Mouse (Mus musculus): Measurements from ENCODE around the gene Bhmt2. TPM values are rescaled to one million over a fixed set of nuclear protein-coding genes. Genes with fewer than 3 reads are reported as not detected.

Gene Bhmt2
- total RNA-seq, 2 experiments from 2014 or later, result not detected

DNA sequence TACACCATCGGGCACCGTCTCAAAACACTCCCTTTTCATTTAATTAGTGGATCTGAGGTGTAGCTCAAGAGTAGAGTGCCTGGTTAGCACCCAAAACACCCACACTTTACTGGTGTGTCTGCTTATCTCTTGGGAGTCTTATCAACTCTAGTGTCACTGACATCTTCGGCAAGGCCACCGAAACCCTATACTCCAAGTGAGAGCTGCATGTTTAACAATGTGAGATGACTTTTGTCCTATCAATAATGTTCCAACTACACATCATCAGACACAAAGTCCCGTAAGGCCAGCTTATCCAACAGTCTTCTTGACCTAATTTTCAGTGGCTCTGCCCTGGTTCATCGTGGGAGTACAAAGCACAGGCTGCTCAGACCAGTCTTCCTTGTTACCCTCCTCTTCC is 20.7 kb downstream of the Bhmt2 start:
- DNase-seq (ENCODE audit: low spot score), result no peak
- intact Hi-C loops (cut with DNase I), result no loop called here

DNA sequence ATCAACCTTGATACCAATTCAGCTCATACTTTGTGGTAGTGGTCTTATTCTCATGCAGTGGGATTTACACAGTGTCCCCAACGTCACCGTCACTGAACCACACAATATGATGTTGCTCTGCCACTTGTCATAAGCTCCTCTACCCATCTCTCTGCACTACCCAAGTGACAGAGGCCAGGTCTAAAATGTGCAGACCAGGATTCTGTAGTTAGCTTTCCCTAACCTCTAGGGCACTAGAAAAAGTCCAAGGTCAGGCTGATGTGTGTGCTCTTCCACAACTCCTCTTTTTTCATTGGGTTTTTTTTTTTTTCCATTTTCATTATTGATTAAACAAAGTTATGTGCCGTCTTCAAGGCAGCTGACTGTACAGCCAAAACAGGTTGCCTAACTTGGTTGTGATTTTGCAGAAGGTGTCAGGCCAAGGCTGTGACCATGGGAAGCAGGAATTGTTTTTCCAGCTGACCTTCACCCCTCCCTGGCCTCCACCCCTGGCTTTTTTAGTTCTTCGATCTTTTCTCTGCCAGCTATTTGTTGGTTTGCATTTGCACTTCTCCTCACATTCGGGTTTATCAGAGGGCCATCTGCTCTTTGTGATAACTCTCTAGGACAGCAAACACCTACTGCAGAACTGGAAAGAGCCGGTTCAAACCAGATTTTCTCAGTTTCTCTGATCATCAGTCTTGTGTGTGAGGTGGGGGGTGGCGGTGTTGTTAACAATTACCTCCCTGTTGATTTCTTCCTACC is 25.5 kb downstream of the Bhmt2 start:
- intact Hi-C loops (cut with DNase I), result no loop called here
- no peak for DNase-seq (ENCODE audit: low spot score)

DNA sequence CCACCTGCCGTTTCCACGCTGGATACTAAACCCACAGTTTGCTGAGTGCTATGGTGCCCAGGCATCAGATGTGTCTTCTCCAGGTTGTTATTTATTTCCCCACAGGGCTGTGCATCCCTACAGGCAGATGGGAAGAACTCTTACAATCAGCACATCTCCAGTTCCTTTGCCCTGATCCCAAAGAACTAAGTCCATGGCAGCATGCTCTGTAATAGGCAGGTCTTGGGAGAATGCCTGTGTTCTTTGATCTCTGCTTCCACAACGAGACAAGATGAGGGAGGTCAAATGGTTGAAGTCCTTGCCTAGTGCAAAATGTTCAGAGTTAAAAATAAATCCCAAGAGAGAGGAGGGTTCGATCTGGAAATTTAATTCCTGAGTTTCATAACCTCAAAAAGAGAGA is 34.5 kb downstream of the Bhmt2 start:
- intact Hi-C loops (cut with DNase I), result no loop called here
- no peak for DNase-seq (ENCODE audit: low spot score)

DNA sequence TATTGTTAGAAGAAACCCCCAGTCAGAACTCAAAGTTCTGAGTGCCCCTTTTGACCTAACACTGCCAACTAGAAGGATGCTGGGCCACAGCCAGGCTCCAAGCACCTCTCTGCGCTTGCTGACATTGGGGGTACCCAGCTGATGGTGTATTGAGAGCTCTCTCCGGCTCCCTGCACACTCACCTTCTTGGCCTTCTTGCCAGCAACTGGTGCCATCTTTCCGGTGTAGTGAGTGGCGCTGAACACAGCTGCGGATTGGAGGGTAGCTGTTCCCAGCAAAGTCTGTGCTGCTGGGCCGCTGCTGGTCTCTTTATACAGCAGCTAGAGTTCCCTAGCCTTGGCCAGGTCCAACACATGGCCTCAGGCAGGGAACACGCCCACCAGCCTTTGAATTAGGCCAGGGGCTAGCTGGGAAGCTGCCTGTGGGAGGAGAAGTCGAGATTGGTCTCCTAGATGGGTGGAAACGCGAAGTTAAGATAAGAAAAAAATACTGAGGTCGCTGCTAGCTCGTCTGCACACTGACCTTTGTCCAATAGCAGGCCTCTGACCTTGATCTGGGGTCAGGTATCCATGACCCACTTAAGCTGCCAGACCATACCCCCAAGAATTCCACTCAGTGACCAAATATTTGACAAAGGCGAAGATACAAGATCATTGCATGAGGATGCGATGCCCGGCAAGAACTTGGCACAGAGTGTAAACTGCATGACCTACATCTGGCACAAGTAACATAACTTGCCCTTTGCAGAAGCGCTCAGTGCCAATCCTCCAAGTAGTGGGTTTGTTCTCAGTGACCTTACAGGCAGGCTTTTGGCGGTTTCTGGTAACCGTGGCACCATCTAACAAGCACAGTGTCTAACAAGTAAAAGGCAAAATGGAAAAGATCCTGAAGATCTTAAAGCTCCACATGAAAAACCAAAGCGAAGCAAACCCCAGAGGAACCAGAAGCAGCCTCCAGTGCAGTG is 36.5 kb downstream of the Bhmt2 start, which contains the start of gene Bhmt:
Gene Bhmt, minus strand, starts transcription at position 680 of the 964 bp plus-strand sequence.
- intact Hi-C loops (cut with DNase I), result no loop called here
- no peak for DNase-seq (ENCODE audit: low spot score)

DNA sequence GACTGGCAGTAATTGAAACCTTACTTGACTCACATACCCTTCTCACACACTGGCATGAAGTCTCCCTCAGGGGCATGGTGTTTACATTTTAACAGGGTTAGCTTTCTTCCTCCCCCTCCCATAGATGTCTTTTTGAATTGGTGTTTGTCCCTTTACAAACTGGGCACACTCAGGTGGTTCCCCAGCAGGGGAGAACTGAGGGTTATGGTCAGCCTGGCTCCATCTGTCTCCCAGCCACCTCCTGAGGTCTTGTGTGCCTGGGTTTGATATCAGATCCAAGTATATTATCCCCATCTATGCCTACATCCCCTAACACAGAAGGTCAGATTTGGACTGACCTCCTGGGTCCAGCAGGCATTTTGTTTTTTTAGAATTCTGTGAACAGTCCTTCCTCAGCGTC is 37.5 kb downstream of the Bhmt2 start:
- no peak for DNase-seq (ENCODE audit: low spot score)
- intact Hi-C loops (cut with DNase I), result no loop called here

DNA sequence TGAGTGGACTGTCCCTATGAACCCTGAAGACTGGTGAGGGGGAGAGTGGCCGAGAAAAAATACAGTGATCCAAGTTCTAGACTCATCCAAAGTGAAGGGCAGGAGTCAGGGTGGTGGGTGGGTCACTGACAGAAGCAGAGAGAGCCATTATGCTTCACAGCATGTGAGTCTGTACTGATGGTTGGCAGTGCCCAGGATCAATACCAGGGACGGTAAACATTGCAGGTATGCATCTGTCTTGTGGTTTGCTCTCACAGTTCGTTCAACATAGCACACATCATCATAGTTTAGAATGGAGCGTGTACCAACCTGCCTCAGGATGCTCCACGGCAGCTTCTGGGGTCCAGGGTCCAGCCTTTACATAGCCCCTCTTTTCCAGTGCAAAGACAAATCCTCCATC is 41.2 kb downstream of the Bhmt2 start:
- DNase-seq (ENCODE audit: low spot score), result no peak
- intact Hi-C loops (cut with DNase I), result no loop called here

DNA sequence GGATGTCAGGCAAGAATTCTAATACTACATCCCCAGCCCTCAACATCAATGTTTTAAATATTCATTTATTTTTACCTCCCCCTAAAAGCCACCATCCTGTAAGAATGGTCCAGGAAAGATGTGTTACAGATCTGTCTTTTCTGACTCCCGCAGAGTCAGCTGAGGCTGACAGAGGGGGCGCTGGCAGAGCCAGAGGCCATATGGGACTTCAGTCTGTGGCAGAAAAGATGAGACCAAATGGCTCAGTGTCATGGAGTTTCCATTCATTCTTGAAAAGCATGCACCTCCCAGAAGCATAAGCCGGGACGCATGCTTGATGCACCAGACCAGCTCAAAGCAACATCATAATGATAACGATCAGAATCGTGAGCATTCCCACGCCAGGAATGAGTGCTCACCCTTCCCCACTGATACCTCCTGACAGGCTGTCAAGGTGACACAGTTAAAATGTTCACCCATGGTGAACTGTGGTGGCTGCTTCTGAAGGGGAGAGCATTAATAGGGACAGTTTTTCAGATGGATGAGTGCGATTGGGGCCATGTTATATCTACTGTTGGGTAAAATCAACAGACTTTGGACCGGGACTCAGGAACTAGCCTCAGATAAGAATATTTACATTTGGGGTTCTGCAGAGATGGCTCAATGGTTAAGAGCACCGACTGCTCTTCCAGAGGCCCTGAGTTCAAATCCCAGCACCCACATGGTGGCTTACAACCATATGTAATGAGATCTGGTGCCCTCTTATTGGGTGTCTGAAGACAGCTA is 43.0 kb downstream of the Bhmt2 start:
- intact Hi-C loops (cut with DNase I), result no loop called here

DNA sequence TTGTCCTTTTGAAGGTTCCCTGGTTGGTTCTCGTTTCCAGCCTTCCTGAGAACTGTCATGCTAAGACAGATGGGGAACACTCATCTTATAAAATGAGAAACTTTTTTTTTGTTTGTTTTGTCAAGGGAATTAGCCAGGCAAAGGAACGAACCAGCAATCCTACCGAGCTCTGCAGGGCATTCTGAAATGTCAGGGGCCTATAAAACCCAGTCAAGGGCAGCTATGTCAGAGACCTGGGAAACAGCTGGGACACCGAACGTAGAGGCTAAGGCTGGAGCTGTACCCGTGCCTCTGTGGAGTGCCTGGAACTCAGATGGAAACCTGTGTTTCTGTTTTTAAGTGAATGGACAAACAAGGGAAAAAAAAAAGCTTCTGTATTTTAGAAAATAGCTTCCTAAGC is 45.2 kb downstream of the Bhmt2 start:
- DNase-seq (ENCODE audit: low spot score), result no peak
- intact Hi-C loops (cut with DNase I), result no loop called here

More for the DNA sequence above, 43.0 kb downstream of the Bhmt2 start:
- DNase-seq (ENCODE audit: low spot score), result no peak

DNA sequence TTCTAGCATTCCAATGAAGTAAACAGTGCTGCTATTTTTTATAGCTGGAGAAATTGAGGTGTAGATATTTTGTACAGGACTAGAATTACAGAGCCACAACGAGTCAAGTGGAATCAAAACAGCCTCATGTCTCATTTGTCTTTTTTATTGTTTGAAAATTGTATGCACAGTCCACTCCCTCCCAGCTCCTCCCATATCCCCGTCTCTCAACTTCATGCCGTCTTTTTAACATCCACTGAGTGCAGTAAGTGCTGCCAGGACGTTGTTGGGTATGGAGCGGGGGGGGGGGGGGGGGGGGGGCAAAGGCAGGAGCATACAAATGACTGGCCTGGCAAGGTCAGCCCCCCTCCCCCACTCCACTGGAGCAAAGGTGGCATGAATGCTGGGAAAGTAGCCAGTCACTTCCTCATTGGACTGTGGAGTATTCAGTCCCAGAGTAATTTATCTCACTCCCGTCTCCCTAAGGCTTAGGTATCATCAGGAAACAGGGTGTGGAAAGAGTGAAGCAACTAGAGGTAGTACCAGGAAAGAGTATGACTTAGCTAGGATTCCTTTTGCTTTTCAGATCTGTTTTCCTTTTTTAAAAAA is 59.6 kb downstream of the Bhmt2 start:
- no peak for DNase-seq (ENCODE audit: low spot score)
- intact Hi-C loops (cut with DNase I), result loop anchor here (5.0 to 10.0 kb wide), 8 partner anchors 67 to 860 kb away; partner anchors contain the start of genes Cmya5 and Jmy

DNA sequence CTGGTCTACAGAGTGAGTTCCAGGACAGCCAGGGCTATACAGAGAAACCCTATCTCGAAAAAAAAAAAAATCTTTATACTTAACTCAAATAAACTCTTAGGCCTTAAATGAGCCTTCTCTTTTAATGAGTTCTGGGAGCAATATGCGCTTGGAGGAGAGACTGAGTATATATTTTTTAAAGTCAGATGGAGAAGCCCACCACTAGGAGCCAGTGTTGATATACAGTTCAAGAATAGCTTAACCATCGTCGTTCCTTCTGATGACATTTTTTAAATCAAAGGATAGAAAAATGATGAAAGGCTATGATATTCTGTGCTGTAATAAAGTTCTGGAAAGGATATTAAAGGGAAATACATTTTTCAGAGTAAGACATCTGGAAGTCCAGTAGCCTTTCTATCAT is 60.3 kb downstream of the Bhmt2 start:
- intact Hi-C loops (cut with DNase I), result loop anchor here (5.0 to 10.0 kb wide), 8 partner anchors 66 to 859 kb away; partner anchors contain the start of genes Cmya5 and Jmy
- DNase-seq (ENCODE audit: low spot score), result no peak

DNA sequence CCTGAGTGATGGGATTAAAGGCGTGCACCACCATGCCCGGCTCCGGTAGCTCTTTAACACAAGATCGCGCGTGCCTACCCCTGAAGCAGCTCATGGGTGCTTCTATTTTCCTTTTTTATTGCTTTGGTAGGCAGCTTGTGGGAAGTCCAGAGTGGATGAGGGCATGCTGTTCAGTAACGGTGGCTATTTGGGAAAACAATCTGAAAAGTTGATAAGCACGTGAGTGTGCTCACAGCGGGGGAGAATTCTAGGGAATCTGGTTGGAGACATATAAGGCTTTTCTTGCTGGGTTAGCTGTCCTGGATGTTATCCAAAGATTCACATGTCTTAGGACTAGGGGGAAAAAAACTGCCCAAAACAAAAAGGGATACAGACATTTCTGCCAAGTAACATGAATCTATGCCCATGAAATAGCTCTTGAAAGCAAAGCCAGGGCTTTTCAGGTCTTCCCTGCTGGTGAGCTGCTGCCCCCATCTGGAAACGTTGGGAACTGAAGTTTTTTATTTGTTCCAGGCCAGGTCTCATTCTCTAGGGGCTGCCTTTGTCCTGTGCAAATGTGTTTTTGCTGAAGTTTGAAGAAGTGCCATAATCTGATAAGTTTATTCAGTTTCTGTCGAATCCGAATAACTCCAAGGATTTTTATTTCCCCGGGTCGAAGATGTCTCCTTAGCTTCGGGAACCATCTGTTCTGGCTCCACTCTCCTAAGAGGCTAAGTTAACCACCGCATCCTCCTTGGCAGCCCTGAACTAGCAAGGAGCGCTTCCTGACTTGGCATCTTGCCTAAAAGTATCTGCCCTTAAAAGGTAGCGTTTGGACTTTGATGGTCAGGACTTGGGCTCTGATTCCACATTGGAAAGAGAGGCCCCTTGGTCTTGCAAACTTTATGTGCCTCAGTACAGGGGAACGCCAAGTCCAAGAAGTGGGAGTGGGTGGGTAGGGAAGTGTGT is 61.2 kb downstream of the Bhmt2 start:
- intact Hi-C loops (cut with DNase I), result loop anchor here (5.0 to 10.0 kb wide), 8 partner anchors 66 to 858 kb away; partner anchors contain the start of genes Cmya5 and Jmy
- no peak for DNase-seq (ENCODE audit: low spot score)

DNA sequence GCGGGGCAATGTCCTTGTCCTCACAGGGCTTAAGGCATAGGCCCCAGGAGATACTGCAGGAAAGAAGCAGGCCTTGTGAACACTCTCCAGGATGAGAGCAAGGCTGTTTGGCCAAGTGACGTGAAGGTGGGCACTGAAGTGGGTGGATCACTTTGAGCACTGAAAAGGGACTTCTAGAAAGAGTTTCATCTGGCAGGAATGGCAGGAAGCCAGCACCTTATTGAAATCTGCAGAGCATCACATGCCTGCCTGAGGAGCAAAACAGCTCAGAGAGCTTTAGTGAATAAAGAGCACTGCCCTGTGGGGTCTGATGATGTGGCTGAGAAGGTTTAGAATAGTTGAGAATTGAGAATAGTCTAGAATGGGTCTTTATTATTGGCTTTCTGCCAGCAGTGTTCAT is 65.6 kb downstream of the Bhmt2 start:
- no peak for DNase-seq (ENCODE audit: low spot score)
- intact Hi-C loops (cut with DNase I), result no loop called here

DNA sequence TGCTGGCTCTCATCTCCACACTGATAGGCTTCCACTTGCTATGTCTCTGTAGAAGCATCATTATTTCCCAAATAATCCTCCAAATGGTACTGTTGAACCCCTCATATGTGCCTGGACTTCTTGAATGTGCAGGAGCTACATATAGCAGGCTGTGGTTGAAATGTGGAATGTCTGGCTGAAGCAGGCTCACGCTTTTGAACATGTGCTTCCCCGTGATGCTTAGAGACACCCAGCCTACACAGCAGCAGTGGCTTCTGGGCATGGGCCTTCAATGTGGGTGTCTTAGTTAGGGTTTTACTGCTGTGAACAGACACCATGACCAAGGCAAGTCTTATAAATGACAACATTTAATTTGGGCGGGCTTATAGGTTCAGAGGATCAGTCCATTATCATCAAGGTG is 66.4 kb downstream of the Bhmt2 start:
- no peak for DNase-seq (ENCODE audit: low spot score)
- intact Hi-C loops (cut with DNase I), result no loop called here

DNA sequence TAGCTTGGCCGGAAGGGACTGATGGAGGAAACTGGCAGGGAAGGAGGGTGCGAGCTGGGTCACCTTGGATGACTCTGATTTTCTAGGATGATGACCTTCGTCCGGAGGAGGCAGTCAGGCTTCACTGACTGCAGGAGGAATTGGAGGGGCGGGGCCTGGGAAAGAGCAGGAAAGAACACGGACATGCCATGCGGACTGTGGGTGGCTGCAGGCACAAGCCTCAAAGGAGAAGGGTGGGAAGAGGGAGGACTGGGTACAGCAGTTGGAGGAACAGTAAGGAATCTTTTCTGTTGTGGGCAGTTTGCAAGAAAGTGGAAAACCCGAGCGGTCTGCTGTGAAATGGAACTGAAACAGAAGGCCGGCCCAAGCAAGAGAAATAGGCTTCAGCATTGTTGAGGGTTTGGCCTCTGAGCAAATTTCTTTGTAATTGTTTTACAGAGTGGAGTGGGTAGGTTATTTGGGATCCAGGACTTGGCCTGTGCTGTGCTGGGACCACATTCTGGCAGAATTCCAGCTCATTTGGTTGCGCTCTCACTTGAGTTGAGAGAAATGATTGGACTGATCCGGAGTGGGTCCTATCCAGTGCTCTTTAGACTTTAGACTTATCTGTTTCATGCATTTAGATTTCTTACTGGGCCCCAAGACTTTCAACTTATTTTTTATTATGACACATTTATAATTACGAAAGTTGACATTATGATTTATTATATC is 67.1 kb downstream of the Bhmt2 start:
- intact Hi-C loops (cut with DNase I), result no loop called here
- DNase-seq (ENCODE audit: low spot score), result no peak

Data from heart, postnatal 25 days (tissue).